Mouse (Mus musculus): ENCODE results near the gene Cx3cr1.

Cx3cr1 gene

DNA sequence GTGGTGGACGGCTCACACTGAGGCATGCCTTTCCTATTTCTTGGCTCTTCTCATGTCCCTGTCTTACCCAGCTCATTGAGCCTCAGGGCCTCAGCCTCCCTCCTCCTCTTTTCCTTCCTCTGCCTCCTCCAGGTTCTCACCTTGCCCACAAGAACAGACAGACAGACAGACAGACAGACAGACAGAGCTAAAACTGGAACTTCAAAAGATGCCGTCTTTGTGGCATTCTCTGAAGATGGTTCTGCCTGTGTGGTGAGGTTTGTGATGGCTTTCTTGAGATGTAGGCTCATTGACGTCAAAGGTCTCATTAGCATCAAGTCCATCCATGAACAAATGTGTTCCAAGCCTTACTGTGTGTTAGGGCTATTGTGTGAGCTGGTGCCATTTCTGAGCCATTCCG is 13.0 kb upstream of the Cx3cr1 start:
- no peak for DNase-seq (ENCODE audit: low spot score)

DNA sequence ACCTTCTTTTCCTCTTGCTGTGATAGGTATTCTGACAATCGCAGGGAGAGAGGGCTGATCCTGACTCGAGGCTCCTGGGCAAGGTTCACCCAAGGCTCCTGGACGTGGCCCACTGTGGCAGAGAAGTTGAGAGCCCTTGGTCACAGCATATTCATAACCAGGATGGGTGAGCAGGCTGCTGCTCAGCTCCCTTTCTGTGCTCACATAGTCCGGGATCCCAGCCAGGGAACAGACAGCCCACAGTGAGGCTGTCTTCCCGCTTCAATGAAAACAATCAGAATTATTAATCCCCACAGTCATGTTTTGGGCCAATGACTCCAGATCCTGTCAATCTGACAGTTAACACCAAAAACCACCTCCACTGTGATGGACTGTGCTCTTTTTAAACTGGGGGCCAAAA is 12.3 kb upstream of the Cx3cr1 start:
- no peak for DNase-seq (ENCODE audit: low spot score)

DNA sequence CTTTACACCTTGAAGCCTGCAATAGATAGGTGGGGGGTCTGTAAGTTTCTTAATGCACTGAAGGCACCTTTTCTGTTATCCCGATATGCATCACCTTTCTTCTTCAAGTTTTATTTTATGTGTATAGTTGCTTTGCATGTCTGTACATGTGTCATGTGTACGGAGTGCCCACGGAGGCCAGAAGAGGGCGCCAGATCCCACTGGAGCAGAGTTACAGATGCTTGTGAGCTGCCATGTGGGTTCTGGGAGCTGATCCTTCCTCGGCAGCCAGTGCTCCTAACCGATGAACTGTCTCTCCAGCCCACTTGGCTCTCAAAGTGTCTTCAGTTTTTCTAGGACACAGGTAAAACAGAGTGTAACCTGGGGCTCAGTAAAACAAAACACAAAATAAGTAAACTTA is 11.6 kb upstream of the Cx3cr1 start:
- no peak for DNase-seq (ENCODE audit: low spot score)

DNA sequence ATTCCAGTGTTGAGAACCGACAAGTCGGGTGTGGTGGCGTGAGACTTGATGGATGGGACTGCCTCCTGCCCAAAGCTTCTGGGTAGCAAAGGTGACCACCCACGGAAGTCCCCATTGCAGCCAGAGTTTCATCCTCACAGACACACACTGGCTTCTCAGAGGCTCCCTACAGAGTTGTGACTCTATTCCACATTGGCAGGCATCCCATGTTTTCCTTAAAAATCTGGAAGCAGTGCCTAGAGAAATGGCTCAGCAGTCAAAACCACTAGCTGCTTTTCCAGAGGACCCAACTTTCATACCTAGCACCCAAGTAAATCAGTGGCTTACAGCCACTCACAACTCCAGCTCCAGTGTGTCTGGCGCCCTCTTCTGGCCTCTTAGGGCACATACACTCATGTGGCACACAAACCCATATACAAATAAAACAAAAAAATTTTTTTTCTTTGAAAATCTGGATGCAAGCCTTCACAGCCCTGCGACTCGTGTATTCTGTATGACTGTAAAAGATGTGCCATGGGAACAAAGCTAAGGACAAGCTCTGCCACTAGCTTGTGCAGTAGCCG is 10.9 kb upstream of the Cx3cr1 start:
- DNase-seq (ENCODE audit: low spot score), result peak; percentile 51

DNA sequence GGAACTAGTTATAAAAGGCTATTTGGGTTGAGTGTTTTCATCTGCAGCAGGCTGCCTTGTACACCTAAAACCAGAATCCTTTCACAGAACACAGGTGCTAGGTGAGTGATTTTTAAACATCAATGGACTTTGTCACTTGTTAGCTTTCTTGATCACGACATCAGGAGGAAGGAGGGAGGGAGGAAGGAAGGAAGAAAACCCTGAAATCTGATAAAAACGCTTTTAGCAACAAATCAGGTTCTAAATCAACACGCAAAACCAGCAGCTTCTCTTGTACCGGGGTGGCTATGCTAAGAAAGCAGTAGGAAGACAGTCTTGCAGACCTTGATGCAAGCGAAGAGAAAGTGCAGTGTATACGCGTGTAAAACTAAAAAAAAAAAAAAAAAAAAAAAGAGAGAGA is 10.2 kb upstream of the Cx3cr1 start:
- no peak for DNase-seq (ENCODE audit: low spot score)

DNA sequence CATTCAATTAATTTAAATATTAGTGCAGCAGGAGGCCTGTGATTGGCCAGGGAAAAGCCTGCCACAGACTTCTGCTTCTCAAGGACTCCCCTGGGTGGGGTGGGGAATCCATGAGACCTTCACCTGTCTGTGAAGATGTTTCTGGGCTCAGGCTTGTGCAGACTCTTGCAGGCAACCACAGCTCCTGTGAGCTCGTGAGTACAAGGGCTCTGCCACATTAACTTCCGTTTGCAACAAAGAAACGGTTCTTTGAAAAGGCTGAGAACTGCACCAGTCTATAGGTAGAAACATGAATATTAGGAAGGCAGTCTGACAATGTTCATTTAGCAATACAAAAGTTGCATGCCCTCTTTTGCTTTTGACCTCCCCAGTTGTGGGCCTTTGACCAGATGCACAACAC is 8.6 kb upstream of the Cx3cr1 start:
- DNase-seq (ENCODE audit: low spot score), result no peak

DNA sequence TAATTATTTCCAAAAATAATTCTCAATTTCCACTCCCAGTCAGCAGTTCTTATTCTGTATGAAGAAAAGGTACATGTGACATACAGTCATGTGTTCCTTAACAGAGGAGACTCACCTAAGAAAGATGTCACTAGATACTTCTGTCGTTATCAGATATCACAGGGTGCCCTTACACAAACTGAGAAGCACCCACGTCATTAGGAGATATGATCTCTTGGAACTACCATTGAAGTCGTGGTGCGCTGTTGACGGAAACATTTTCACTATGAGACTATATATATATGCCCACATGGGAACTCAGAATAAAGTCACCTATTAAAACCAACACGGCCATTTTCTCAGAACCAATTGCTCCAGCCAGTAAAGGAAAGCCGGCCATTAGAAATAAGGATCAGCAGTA is 4.8 kb upstream of the Cx3cr1 start:
- no peak for DNase-seq (ENCODE audit: low spot score)

DNA sequence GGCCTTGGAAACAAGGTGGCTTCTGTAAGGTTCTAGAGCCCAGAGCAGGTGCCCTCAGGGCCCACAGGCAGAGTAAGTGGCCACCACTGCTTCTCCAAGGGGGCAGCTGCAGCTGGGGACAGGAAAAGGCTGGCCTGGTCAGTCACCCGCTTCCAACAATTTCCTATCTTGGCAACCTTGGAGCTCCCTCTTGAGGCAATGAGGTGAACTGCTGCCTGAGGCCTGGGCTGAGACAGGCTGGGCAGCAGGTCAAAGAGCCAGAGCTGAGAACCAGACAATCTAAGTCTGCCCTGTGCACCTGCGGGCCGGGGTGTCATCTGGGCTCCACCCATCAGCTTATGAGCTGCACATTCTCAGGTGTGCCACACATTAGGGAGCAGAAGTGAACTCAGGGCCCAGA is 3.5 kb upstream of the Cx3cr1 start:
- peak; percentile 86 for DNase-seq (ENCODE audit: low spot score)

DNA sequence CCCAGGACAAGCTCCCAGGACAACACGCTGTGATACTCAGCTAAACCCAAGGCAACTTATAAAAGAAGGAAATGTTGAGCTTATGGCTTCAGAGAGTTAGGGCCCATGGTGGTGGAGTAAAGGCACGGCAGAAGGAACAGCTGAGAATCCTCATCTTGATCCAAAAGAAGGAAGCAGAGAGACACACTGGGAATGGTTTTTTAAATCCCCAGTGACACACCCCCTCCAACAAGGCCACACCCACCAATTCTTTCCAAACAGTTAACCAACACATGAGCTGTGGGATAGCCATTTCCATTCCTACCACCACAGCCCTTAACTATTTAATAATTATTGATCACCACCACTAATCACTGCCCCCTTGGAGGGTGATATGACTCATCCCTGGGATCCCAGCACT is 1.6 kb upstream of the Cx3cr1 start:
- DNase-seq (ENCODE audit: low spot score), result no peak

DNA sequence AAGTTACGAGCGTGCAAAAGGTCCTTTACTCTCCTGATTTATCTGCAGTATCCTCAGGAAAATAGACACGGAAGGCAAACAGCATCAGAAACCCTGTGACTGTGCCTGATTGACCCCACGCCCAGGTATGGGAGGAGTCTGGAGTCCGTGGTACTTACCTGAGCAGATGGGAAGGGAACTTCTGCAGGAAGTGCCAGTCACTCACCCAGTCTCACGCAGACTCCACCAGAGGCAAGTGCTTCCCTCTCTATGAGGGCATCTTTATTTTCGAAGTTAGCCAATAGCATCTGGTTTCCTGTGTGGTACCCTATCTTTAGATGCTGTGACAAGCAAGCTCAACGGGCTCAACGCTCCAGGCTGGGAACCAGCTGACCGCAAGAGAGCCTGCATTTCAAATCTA is 1.6 kb downstream of the Cx3cr1 start:
- DNase-seq (ENCODE audit: low spot score), result no peak

DNA sequence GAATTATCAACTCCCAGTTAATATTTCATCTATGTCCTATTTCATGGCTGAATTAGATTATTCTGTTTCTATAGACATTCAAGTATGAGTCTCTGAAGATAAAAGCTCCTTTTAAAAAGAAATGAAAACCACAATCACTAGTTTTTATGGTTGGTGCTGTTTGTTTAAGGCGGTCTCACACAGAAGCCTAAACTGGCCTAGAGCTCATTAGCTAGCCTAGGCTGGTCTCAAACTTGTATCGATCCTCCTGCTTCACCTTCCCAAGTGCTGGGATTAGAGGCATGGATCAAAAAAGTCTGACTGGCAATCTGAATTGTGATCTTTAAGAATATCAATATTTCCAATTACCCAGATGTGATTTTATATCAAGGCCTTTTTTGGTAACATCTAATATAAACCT is 2.1 kb downstream of the Cx3cr1 start:
- DNase-seq (ENCODE audit: low spot score), result no peak

DNA sequence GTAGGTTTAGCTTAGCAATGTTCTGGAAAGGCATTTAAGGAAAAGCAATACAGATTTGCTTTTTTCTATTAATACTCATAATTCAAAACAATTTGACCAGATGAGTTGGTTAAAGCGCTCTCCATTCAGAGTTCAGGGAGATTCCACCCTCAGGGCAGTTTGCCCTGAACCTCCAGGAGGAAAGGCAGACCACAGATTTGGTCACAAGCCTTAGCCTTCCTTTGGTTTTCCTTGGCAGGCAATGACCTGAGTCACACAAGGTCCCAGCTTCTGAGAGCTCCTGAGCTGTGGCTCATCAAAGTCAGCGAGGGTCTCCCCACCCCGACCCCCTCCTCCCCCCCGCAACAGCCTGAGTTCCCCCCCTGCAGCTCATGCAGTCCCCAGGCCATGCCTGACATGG is 5.4 kb downstream of the Cx3cr1 start:
- DNase-seq (ENCODE audit: low spot score), result no peak

DNA sequence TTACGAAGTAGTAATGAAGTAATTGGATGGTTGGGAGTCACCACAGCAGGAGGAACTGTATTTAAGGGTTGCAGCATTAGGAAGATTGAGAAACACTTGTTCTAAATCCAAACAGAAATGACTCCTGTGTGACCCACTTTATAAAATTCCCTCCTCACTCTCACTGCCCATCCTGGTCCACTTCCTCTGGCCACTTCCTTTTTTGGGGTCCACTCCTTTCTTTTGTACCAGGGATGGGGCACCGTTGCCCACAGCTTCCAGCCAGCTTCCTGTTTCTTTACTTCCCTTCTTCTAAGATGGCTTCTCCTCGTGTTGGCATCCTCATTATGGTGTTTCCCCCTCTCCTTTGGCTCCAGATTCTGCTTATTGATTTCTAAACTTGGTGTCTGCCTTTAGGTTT is 10.9 kb downstream of the Cx3cr1 start:
- DNase-seq (ENCODE audit: low spot score), result no peak

DNA sequence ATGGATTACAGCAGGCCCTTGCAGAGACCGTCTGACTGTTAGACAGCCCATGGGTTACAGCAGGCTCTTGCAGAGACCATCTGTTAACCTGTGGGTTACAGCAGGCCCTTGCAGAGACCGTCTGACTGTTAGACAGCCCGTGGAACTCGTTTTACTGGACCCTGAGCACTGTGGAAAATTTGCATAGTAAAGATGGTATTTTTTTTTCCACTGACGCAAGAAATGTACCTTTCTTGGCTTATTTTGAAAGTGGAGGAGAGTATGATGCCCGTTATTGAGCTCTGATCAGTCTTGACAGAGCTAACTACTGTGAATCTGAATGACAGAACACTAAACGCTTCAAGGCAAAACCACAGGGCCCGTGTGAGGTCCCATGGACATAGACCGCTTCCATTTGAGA is 13.5 kb downstream of the Cx3cr1 start:
- DNase-seq (ENCODE audit: low spot score), result no peak

DNA sequence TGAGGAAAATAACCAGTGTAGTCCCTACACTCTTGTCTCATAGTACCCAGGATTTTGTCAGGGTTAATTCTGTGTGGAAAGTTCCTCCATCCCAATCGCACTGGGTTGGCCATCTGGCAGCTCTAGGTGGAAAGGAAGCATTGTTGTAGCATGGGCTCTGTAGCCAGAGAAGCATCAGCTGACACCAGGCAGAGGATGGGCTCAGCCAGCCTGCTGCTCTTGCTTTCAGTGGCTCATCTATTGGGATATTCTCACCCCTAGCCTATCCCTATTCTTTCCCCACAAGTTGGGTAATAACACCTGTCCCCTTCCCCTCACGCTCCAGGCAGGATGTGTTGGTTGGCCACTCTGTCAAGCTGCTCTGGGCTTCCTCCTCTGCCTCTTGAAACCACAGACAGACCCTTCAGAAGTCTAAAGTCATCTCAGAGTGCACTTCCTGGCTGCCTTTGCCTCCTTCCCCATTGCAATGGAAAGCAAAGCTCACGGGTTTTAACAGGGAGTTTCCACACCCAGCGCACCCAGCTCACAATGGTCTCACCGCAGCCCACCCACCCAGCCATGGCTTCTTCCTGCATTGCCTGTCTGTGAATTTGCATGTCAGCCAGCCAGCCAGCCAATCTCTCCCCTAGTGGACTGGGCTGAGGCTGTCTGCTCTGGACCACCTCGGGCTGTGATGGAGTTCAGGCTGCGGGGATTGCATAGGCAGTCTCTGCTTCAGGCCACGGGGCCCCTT is 15.0 kb downstream of the Cx3cr1 start:
- no peak for DNase-seq (ENCODE audit: low spot score)

DNA sequence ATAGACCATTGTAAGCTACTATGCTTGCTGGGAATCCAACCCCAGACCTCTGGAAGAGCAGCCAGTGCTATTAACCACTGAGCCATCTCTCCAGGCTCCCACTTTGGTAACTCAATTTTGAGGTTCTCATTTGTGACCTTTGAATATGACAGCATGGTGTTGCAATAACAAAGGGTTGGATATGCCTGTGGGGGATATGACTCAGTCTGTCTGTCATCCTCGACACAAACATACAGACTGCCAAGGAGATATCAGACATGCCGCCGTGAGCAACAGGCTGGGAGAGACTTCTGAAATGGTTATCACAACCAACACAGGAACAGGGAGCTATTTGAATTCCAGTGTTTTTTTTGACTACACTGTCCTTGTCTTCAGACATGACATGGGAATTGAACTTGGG is 20.3 kb downstream of the Cx3cr1 start:
- DNase-seq (ENCODE audit: low spot score), result peak; percentile 31

DNA sequence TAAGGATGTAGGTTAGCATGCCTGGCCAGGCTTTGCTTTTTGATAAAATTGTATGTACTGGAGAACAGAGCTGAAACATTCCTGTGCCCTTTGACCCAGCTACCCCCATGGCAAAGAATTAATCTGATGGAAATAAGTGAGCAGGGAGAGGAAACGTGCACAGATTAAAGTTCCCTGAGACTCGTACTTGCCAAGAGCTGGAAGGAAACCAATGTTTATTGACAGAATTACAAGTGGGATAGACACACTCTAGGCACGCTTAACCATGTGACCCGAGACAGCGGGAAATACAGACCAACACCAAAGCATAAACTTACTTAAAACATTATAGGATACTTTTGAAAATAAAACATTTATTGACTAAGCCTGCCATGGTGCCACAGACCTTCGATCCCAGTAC is 21.2 kb downstream of the Cx3cr1 start:
- DNase-seq (ENCODE audit: low spot score), result no peak

DNA sequence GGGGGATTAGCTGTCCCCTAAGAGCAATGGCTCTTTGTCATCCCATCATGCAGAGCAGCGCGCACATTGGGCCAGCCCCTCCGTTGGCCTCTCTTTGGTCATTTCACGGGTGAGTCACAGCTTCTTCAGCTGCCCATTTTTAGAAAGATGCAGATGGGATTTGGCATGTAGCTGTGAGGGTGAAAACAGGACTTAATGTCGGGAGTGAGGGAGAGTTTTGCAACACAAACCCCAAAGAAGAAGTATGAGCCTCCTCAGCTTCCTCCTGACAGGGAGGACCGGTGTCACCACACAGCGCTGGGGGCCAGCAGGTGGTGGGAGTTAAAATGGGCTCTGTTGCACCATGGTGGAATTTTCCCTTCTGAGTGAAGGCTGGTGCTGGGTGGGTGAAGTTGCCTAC is 26.6 kb downstream of the Cx3cr1 start:
- DNase-seq (ENCODE audit: low spot score), result no peak

DNA sequence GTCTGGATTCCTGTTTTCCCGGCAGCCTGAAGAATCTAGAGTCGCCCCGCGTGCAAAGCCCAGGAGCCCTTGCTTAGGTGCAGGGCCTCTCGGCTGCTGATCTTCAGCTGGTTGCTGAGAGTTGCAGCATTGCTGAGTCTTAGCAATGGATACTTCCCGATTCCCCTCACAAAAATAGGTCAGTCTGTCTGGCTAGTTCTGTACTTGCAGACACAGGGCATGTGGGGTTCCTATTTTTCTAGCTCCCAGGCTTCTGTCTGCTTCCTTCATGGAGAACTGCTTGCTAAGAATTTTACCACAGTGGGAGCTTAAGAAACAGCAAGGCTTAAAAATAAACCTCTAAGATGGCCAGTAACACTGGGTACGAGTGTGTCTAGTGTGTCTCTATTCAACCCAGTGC is 32.3 kb downstream of the Cx3cr1 start:
- DNase-seq (ENCODE audit: low spot score), result no peak

DNA sequence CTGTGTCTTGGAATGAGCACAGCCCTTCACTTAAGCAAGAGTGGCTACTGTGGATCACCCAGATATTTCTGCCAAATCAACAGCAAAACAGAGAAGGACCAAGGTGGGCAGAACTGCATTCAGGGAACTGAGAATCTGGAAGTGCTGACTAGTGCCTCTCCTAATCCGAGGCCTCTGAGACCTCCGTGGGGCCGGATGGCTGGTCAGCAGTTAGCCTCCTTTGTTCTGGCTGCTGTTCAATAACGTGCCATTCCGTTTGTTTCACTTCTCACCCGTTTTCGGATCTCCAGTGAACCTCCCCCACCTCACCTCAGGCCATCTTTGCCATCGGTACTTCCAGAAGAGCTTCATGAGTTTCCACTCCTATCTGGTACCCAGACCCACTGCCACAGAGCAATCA is 35.3 kb downstream of the Cx3cr1 start:
- peak; percentile 26 for DNase-seq (ENCODE audit: low spot score)

DNA sequence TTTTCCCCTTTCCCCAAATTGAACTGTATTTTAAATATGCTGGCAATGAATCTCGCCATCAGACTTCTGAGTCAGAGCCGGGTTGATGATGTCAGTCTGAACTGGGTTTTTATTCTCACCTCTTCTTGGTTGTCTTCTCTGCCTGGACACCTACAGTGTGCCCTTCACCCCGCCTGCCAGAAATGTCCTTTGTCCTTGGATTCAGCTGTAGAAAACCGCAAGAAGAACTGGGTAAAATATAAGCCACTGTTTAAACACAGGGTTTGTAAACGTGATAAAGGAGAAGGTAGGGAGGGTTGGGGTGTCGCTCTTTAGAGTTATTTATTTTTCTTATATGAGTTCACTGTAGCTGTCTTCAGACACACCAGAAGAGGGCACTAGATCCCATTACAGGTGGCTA is 37.0 kb downstream of the Cx3cr1 start:
- no peak for DNase-seq (ENCODE audit: low spot score)

DNA sequence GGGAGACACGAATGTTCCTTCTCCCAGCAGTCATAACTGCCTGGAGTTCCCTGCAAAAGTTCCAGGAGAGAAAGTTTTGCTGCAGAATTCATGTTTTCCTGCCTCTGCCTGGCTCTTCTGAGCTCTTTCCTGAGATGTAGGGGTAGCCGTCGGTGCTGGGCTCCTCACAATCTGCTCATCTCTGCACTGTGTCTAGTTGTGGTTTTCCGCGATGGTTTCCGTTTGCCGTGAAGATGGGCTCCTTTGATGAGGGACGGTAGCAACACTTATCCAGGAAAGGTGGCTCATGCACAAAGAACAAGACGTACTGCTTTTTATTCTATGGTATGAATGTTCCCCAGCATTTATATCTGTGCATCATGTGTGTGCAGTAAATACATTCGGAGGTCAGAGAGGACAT is 39.3 kb downstream of the Cx3cr1 start:
- DNase-seq (ENCODE audit: low spot score), result no peak

DNA sequence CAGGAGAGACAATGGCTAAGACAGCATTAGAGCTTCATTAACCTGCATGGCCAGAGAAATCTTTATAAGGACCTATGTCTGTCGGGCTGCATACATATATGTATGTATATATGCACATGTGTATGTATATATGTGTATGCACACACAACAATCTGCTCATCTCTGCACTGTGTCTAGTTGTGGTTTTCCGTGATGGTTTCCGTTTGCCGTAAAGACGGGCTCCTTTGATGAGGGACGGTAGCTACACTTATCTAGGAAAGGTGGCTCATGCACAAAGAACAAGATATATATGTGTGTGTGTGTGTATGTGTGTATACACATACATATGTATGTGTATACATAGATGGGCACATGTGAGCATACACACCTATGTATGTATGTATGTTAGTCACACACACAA is 39.8 kb downstream of the Cx3cr1 start:
- no peak for DNase-seq (ENCODE audit: low spot score)

DNA sequence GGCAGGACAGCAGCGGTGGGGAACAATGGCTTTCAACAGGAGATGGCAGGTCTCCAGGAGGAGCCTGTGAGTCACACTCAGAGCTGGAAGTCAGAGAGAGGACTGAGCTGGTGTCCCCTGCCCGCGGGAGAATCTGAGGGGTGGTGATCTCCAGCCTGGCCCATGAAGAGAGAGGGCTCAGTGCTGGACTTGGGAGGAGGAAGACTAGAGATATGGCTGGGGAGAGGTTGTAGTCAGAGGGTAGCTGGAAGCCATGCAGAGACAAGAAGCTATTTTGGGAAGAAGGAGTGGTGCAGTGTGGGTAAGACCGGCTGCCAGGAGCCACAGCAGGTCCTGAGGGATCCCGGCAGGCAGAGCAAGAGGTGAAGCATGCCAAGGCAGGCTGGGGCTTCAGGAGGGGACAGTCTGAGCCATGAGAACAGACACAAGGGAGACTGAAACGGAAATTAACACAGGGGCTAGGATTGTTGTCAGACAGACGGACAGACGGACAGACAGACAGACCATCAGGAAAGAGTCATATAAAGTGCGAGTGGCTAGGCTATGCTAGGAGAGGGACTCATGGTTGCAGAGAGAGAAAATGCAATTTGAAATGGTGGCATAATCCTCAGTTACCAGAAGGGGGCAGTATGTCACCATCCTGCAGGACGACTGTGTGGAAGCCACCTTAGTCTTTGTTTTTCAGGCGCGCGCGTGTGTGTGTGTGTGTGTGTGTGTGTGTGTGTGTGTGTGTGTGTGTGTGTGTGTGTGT is 42.1 kb downstream of the Cx3cr1 start:
- DNase-seq (ENCODE audit: low spot score), result peak; percentile 90
